Mouse (Mus musculus) liver, embryonic 11.5 days (tissue): ENCODE data around the gene Cabp4. TPM values are rescaled to one million over a fixed set of nuclear protein-coding genes. Genes with fewer than 3 reads are reported as not detected.

Experiments used
- ATAC-seq: fragments of 200-750 bp; cut with Nextera tagmentation; replicated peaks from 2 replicates; pipeline ENCODE4 v1.8.0; 2017; ENCODE audit warnings: moderate number of reproducible peaks, mild to moderate bottlenecking, moderate TSS enrichment, moderate library complexity; ENCODE audit not compliant: low FRiP score
- DNase-seq: peaks from one replicate; pipeline ENCODE4 v3.0.0-alpha.2; 2017; ENCODE audit warnings: low spot score
- H3K27ac ChIP-seq: fragments of 300-500 bp; sonication (generic); 2 replicates; pipeline ENCODE4 v1.5.1; 2014; ENCODE audit warnings: mild to moderate bottlenecking, low read depth, low read length, control low read depth
- H3K27me3 ChIP-seq: fragments of 300-500 bp; sonication (generic); replicated peaks from 2 replicates; pipeline ENCODE4 v1.6.1; 2014; ENCODE audit warnings: low read length, mixed read lengths; ENCODE audit not compliant: control insufficient read depth, insufficient read depth
- H3K36me3 ChIP-seq: fragments of 300-500 bp; sonication (generic); 2 replicates; pipeline ENCODE4 v1.6.1; 2014; ENCODE audit warnings: mild to moderate bottlenecking, low read length, moderate library complexity, mixed read lengths; ENCODE audit not compliant: control insufficient read depth, insufficient read depth
- H3K4me1 ChIP-seq: fragments of 300-500 bp; sonication (generic); replicated peaks from 2 replicates; pipeline ENCODE4 v1.6.1; 2014; ENCODE audit warnings: low read length, mixed read lengths; ENCODE audit not compliant: control insufficient read depth, insufficient read depth
- H3K4me2 ChIP-seq: fragments of 300-500 bp; sonication (generic); 2 replicates; pipeline ENCODE4 v1.6.1; 2014; ENCODE audit warnings: mild to moderate bottlenecking, control low read depth, moderate library complexity
- H3K4me3 ChIP-seq: fragments of 300-500 bp; sonication (generic); 2 replicates; pipeline ENCODE4 v1.5.1; 2014; ENCODE audit warnings: low read depth, low read length, control low read depth
- H3K9ac ChIP-seq: fragments of 300-500 bp; sonication (generic); 2 replicates; pipeline ENCODE4 v1.6.1; 2014; ENCODE audit warnings: low read depth, low read length, control low read depth
- H3K9me3 ChIP-seq: fragments of 300-500 bp; sonication (generic); 2 replicates; pipeline ENCODE4 v1.6.1; 2016; ENCODE audit warnings: low read length, inconsistent platforms, mixed read lengths; ENCODE audit not compliant: control insufficient read depth
- WGBS: fragments of 180-500 bp; shearing (Covaris S2); extraction: QIAGEN DNeasy Blood & Tissue Kit; methylation state at CpG from one replicate; pipeline ENCODE4 v1.1.7; 2014; 5-methylcytosine and 5-hydroxymethylcytosine counted together
- polyA plus RNA-seq: library from polyadenylated mRNA; unstranded; fragments of >200 nt; fragmentation: Nextera tagmentation; extraction: Ambion mirVana; gene quantifications from 2 replicates; pipeline ENCODE4 v1.2.1, GENCODE M21; 2014

Gene Cabp4
- polyA plus RNA-seq, 1 experiment from 2014 or later, result 0.21 TPM

DNA sequence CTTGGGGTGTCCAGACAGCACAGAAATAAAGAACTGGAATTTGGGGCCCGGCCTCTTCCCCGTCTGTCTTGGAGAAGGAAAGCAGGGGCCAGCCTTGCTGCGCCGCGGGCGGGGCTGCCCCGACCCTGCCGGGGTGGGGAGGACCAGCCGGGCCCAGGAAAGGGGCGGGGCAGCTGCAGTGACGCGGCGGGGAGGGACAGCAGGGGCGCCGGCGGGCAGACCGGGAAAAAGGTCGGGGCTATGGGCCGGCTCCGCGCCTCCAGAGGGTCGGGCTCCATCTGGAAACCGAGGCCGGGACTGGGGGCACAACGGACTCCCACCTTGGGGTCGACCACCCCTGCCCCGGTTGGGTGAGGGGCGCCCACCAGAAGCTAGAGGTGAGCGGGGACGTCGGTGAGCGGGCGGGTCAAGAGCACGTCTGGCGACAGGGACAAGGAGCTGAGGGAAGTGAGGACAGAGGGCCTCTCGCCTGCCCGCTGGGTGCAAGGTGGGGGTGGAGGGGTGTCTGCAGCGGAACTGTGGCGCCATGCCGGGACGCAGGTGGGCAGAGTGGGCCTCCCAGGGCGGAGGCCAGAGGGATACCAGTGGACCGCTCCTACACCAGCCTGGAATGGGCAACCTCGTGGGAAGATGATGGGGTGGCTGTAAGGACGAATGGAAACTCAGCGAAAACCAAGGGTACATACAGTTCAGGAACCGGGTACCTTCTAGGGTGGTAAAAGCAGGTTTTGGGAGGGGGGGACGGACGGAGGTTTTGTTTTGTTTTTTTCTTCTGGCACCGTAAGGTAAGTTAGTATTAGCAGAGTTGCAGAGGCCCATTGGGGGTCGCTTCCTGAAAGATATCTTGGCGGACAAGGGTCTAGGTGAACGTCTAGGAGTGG lies 43.8 kb downstream of the Cabp4 start, which contains the start of gene Pitpnm1:
Pitpnm1 (plus strand) TSS at position 162 of the 881 bp plus-strand sequence.
- peaks cover 27% of the 10 kb centered on the region for H3K27me3 ChIP-seq
- peaks cover 31% of the 10 kb centered on the region for H3K4me1 ChIP-seq
- peak within 1 kb of the TSS; percentile 59 for H3K9ac ChIP-seq
- 2% methylated on average over 53 of the region's 53 CpGs for WGBS
- H3K4me2 ChIP-seq, result peak within 1 kb of the TSS; percentile 92
- ATAC-seq (peak; percentile 32; the same call in 1 of the 2 replicates), DNase-seq (peak; percentile 80)
- peak within 1 kb of the TSS; percentile 57; the same call in 1 of the 2 replicates for H3K27ac ChIP-seq
- no peaks in the 10 kb centered on the region for H3K9me3 ChIP-seq
- no peaks in the 10 kb centered on the region for H3K36me3 ChIP-seq
- peak within 1 kb of the TSS; percentile 69 for H3K4me3 ChIP-seq

DNA sequence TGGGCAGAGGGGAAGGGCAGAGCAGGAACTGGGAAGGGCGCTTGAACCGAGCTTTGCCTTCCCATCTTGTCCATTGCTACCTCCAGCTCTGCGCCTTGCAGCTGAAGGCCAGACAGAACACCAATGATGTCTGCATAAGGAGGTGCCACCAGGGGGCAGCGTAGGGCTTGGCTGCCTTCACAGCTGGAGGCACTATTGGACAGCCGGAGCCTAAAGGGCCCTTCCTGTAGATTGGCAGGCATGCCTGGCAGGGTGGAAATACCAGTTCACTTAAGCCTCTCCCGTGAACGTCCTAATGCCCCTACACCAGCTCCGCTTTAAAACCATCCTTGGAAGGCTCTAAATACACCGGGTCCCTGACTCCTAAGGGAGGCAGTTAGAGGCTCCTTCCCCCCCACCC lies 44.8 kb downstream of the Cabp4 start:
- Histone ChIP-seq H3K4me1 (peaks cover 31% of the 10 kb centered on the region), H3K9ac (no peak overlapping the region), H3K4me3 (peak overlapping the region; percentile 69; the same call in 1 of the 2 replicates), H3K36me3 (no peaks in the 10 kb centered on the region), H3K27me3 (peaks cover 22% of the 10 kb centered on the region), H3K27ac (peak overlapping the region; percentile 57; the same call in 1 of the 2 replicates), H3K9me3 (no peaks in the 10 kb centered on the region), H3K4me2 (peak overlapping the region; percentile 92)
- ATAC-seq (peak; percentile 25; the same call in 1 of the 2 replicates), DNase-seq (peak; percentile 87)
- 8% methylated on average over 9 of the region's 9 CpGs for WGBS

DNA sequence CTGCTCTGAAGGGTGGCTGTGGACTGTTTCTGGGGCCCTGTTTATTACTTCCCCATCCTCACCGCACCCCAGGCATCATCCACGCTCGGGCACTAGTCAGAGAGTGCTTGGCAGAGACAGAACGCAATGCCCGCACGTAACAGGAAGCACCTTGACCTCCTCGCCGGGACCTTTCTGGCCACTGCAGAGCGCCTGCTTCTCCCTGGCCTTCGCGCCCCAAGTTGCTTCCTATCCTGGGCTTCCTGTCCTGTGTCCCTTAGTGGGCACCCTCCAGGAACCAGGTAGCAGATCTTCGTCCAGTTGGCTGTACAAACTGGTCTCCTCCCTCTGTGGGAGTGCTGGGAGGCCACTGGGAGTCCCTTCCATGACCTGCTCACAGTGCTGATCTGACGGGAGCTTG lies 45.4 kb downstream of the Cabp4 start:
- Histone ChIP-seq H3K9me3 (no peaks in the 10 kb centered on the region), H3K27ac (no peak overlapping the region), H3K27me3 (peaks cover 22% of the 10 kb centered on the region), H3K36me3 (no peaks in the 10 kb centered on the region), H3K9ac (no peak overlapping the region), H3K4me1 (peaks cover 31% of the 10 kb centered on the region), H3K4me3 (peak overlapping the region; percentile 58), H3K4me2 (peak overlapping the region; percentile 93)
- 87% methylated on average over 13 of the region's 13 CpGs for WGBS
- DNase-seq, result no peak
- no peak for ATAC-seq

DNA sequence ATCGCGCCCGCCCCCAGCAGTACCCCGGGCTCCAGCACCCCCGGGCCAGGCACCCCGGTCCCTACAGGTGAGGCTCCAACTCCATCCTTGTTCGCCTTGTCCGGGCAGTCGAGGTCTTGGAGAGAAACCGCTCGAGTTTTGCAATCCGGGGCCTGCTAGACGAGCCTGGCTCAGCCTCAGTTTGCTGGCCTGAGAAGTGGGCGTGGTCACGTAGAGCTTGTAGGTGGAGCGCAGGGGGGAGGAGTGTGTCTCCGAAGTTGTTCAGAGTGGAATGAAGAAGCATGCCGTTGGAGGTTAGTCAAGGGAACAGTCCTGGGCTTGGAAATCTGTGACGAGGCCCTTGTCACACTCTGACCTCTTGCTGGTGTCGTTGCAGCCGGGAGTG lies 46.4 kb downstream of the Cabp4 start:
- H3K4me3 ChIP-seq, result peak overlapping the region; percentile 58
- DNase-seq (no peak), ATAC-seq (peak; percentile 69)
- peak overlapping the region; percentile 93 for H3K4me2 ChIP-seq
- H3K9ac ChIP-seq, result peak overlapping the region; percentile 62
- H3K36me3 ChIP-seq, result no peaks in the 10 kb centered on the region
- 2% methylated on average over 21 of the region's 21 CpGs for WGBS
- peaks cover 31% of the 10 kb centered on the region for H3K4me1 ChIP-seq
- no peaks in the 10 kb centered on the region for H3K9me3 ChIP-seq
- peaks cover 22% of the 10 kb centered on the region for H3K27me3 ChIP-seq
- peak overlapping the region; percentile 84 for H3K27ac ChIP-seq

DNA sequence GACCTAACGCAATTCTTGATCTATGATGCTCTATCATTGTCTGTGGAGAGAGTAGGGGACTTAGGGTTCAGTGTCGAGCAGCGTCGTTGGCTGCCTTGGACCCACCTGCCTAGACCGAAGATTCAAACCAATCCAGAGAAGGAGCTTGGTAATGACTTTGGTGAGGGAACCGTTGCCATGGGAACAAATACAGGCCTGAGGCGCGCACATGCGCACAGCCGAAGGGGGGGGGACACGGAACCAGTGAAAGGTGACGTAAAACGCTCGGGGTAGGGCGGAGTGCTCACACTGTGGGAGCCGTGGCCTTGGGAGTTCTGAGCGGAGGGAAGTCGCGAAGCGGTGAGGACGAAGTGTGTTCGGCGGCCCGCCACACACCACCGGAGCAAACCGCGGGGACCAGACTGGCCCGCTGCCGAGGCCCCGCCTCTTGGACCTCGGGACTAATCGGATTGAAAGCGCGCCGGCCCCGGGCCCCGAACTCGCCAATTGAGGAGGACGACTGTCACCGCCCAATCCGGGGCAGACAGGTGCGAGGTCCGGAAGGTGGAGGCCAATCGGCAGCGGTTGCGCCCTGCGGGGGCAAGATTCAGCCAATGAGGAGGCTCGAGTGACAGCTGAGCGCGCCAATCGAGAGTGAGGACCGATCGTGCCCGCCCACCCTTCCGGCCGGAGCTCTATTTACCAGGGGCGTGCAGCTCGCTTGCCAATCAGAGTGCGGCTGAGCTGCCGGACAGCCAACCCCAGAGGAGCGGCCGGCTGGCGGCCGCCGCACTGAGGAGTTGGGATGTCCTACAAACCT lies 47.0 kb downstream of the Cabp4 start, which contains the start of gene Cdk2ap2:
Cdk2ap2 (plus strand) TSS at position 541 of the 799 bp plus-strand sequence.
- ATAC-seq (peak; percentile 92), DNase-seq (peak; percentile 100)
- Histone ChIP-seq H3K4me3 (peak within 1 kb of the TSS; percentile 58), H3K4me2 (peak within 1 kb of the TSS; percentile 93), H3K36me3 (no peaks in the 10 kb centered on the region), H3K9me3 (no peaks in the 10 kb centered on the region), H3K27me3 (peaks cover 18% of the 10 kb centered on the region), H3K27ac (peak within 1 kb of the TSS; percentile 84), H3K4me1 (peaks cover 31% of the 10 kb centered on the region), H3K9ac (peak within 1 kb of the TSS; percentile 69)
- under 1% methylated on average over 65 of the region's 65 CpGs for WGBS

DNA sequence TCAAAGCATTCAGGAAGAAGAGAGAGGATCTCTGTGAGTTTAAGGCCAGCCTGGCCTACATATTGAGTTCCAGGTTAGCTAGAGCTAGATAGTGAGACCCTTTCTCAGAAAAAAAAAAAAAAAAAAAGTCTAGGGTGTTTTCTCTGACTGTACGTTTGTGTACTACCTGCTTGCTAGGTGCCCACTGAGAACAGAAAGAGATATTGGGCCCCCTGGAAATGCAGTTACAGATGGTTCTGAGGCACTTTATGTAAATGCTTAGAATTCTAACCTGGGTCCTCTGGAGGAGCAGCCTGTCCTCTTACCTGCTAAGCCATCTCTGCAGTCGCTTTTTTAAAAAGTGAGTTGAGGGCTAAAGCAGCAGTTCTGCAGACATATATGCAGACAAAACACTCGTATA lies 48.0 kb downstream of the Cabp4 start:
- Histone ChIP-seq H3K4me2 (peak overlapping the region; percentile 93), H3K4me1 (peaks cover 28% of the 10 kb centered on the region), H3K9me3 (no peaks in the 10 kb centered on the region), H3K9ac (no peak overlapping the region), H3K27ac (no peak overlapping the region), H3K36me3 (no peaks in the 10 kb centered on the region), H3K27me3 (peaks cover 8% of the 10 kb centered on the region), H3K4me3 (no peak overlapping the region)
- WGBS, result 69% methylated on average over 3 of the region's 3 CpGs
- no peak for ATAC-seq
- no peak for DNase-seq

DNA sequence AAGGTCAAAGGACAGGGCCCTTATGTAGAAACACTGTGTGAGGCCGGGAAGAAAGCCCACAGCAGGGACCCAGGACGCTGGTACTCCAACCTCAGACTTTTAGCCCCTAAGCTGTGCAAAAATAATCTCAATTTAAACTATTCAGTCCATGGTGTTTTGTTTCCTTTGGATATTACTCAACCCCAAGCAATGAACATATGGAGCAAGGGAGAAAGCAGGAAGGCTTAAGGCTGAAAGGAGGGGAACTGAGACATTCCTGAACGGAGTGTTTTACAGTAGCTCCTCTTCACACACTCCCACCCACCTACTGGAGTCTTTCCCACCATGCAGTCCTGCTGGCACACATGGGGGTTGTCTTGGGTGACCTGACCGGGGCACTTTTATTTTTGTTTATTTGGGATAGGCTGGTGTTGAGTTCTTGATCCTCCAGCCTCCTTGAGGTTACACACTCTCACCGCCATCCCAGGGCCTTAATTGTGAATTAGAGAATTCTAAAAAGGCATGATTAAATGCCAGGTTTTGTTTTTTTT lies 49.0 kb downstream of the Cabp4 start:
- H3K4me2 ChIP-seq, result no peak overlapping the region
- H3K9ac ChIP-seq, result no peak overlapping the region
- no peak overlapping the region for H3K27ac ChIP-seq
- H3K4me3 ChIP-seq, result no peak overlapping the region
- no peaks in the 10 kb centered on the region for H3K36me3 ChIP-seq
- H3K4me1 ChIP-seq, result peaks cover 22% of the 10 kb centered on the region
- no peak for ATAC-seq
- no peak for DNase-seq
- WGBS, result 73% methylated on average over 5 of the region's 5 CpGs
- no peaks in the 10 kb centered on the region for H3K9me3 ChIP-seq
- no peaks in the 10 kb centered on the region for H3K27me3 ChIP-seq

DNA sequence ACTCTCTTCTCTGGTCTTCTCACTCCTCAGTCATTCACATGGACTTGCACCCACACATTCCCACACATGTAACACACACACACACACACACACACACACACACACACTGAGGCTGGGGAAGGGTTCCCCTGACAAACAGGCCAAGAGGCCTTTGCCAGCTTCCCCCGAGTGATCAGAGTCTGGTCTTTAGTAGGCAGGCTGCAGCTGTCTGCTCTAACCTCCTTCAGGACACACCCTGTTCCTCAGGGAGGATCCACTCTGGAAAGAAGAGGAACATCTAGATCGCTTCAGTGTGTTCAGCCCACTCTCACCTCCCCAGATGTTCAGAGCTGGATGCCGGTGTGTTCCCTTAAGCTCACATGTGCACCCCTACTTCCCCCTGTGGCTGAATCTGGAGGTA lies 49.5 kb downstream of the Cabp4 start:
- Histone ChIP-seq H3K36me3 (no peaks in the 10 kb centered on the region), H3K9me3 (no peaks in the 10 kb centered on the region), H3K27me3 (no peaks in the 10 kb centered on the region), H3K27ac (no peak overlapping the region), H3K4me3 (no peak overlapping the region), H3K4me2 (no peak overlapping the region), H3K9ac (no peak overlapping the region), H3K4me1 (peaks cover 18% of the 10 kb centered on the region)
- no peak for DNase-seq
- WGBS, result 73% methylated on average over 3 of the region's 3 CpGs
- no peak for ATAC-seq
